Mouse (Mus musculus) kidney, embryonic 14.5 days (tissue): ENCODE measurements around the gene Fam196b. TPM values are rescaled to one million over a fixed set of nuclear protein-coding genes. Genes with fewer than 3 reads are reported as not detected.

Experiments
- ATAC-seq: fragments of 200-750 bp; cut with Nextera tagmentation; 2 replicates; pipeline ENCODE4 v1.8.0; 2017; ENCODE audit warnings: moderate number of reproducible peaks, mild to moderate bottlenecking, moderate TSS enrichment, moderate library complexity; ENCODE audit not compliant: low FRiP score, low TSS enrichment
- H3K27ac ChIP-seq: fragments of 300-500 bp; sonication (generic); 2 replicates; pipeline ENCODE4 v1.5.1; 2014; ENCODE audit warnings: low read depth, mild to moderate bottlenecking, low read length, moderate library complexity, mixed read lengths
- H3K27me3 ChIP-seq: fragments of 300-500 bp; sonication (generic); 2 replicates; pipeline ENCODE4 v1.6.1; 2014; ENCODE audit warnings: mild to moderate bottlenecking, low read length; ENCODE audit not compliant: control insufficient read depth, insufficient read depth
- H3K36me3 ChIP-seq: fragments of 300-500 bp; sonication (generic); 2 replicates; pipeline ENCODE4 v1.6.1; 2014; ENCODE audit warnings: low read length, mixed read lengths; ENCODE audit not compliant: control insufficient read depth, insufficient read depth
- H3K4me1 ChIP-seq: fragments of 300-500 bp; sonication (generic); 2 replicates; pipeline ENCODE4 v1.6.1; 2014; ENCODE audit warnings: low read length, mixed read lengths; ENCODE audit not compliant: control insufficient read depth, insufficient read depth
- H3K4me2 ChIP-seq: fragments of 300-500 bp; sonication (generic); replicated peaks from 2 replicates; pipeline ENCODE4 v1.6.1; 2014; ENCODE audit warnings: low read depth, mild to moderate bottlenecking, low read length
- H3K4me3 ChIP-seq: fragments of 300-500 bp; sonication (generic); 2 replicates; pipeline ENCODE4 v1.5.1; 2014; ENCODE audit warnings: mild to moderate bottlenecking, low read length
- H3K9ac ChIP-seq: fragments of 300-500 bp; sonication (generic); 2 replicates; pipeline ENCODE4 v1.6.1; 2014; ENCODE audit warnings: low read depth, mild to moderate bottlenecking, low read length, moderate library complexity
- H3K9me3 ChIP-seq: fragments of 300-500 bp; sonication (generic); 2 replicates; pipeline ENCODE4 v1.6.1; 2016; ENCODE audit warnings: low read length; ENCODE audit not compliant: control insufficient read depth
- WGBS: fragments of 180-500 bp; shearing (Covaris S2); extraction: QIAGEN DNeasy Blood & Tissue Kit; methylation state at CpG from one replicate; pipeline ENCODE4 v1.1.7; 2014; 5-methylcytosine and 5-hydroxymethylcytosine counted together
- polyA plus RNA-seq: library from polyadenylated mRNA; unstranded; fragments of >200 nt; fragmentation: Nextera tagmentation; extraction: Ambion mirVana; gene quantifications from 2 replicates; pipeline ENCODE4 v1.2.1, GENCODE M21; 2014

Fam196b gene
- polyA plus RNA-seq, 1 experiment from 2014 or later = 0.24 TPM

DNA sequence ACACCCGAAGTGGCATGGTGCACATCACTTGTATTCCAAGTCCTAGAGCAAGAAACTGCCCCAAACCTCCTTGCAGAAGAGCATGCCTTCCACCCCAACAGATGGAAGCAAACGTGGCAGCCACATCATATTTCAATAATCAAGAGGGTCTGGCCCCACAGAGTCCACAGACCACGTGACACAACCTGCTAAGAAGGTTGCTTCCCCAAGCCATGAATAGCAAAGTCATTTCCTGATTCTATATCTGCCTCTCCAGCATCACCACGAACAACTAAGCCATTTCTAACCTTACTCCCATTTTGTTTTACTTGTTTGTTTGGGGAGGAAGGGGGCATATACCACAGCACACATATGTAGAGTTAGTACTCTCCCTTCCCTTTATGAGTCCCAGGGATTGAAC, 69.6 kb downstream of the Fam196b start:
- H3K36me3 ChIP-seq = no peaks in the 10 kb centered on the region
- no peak overlapping the region for H3K4me2 ChIP-seq
- WGBS = 74% methylated on average over 4 of the region's 4 CpGs
- no peak overlapping the region for H3K27ac ChIP-seq
- H3K4me3 ChIP-seq = no peak overlapping the region
- H3K9me3 ChIP-seq = no peaks in the 10 kb centered on the region
- no peaks in the 10 kb centered on the region for H3K4me1 ChIP-seq
- no peaks in the 10 kb centered on the region for H3K27me3 ChIP-seq
- no peak overlapping the region for H3K9ac ChIP-seq
- ATAC-seq = no peak

GRCm38 (mm10) chr11:34385001-34385688, 70.5 kb downstream of the Fam196b start:
- no peaks in the 10 kb centered on the region for H3K9me3 ChIP-seq
- no peak overlapping the region for H3K27ac ChIP-seq
- no peak overlapping the region for H3K4me2 ChIP-seq
- H3K9ac ChIP-seq = no peak overlapping the region
- 71% methylated on average over 1 of the region's 1 CpGs for WGBS
- no peak overlapping the region for H3K4me3 ChIP-seq
- no peak for ATAC-seq
- no peaks in the 10 kb centered on the region for H3K4me1 ChIP-seq
- no peaks in the 10 kb centered on the region for H3K27me3 ChIP-seq
- no peaks in the 10 kb centered on the region for H3K36me3 ChIP-seq

DNA sequence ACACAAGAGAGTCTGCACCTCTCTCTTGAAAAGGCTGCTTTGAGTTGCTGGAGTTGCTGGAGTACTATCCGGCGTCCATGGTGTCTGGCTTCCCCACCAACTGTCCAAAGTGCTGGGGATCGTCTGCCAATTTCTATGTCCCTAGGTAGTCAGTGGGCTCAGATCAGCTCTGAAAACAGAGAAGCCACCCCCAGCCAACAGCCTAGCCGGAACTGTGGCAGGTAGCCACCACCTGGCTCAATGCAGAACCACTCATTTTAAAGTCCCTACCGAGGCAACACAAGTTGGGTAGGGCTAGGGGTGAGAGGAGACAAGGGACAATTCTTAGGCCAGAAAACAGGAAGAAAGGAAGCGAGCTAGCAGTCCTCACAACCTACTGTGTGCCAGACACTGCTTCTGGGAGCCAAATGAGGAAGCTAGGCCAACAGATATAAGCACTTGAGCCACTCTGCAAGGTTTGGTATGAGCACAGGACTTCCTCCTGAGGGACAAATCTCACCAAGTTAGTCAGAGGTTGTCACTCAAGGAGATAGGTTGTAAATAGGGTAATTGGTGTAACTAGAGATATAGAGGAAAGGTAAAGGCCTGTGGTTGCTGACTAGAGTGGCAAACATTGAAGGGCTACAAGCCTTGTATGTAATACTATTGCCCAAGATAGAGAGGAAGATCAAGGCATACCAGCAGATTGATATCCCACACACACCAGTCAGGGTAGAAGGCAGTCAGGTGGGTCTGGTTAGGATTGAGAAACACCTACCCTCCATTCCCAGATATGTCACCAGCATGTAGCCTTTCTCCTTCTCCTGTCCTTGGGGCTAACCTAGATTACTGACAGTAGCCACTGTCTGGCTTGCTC, 74.9 kb downstream of the Fam196b start:
- Histone ChIP-seq H3K4me2 (no peak overlapping the region), H3K4me1 (no peaks in the 10 kb centered on the region), H3K27ac (no peak overlapping the region), H3K4me3 (no peak overlapping the region), H3K36me3 (no peaks in the 10 kb centered on the region), H3K27me3 (no peaks in the 10 kb centered on the region), H3K9me3 (no peaks in the 10 kb centered on the region), H3K9ac (no peak overlapping the region)
- 89% methylated on average over 6 of the region's 6 CpGs for WGBS
- no peak for ATAC-seq

DNA sequence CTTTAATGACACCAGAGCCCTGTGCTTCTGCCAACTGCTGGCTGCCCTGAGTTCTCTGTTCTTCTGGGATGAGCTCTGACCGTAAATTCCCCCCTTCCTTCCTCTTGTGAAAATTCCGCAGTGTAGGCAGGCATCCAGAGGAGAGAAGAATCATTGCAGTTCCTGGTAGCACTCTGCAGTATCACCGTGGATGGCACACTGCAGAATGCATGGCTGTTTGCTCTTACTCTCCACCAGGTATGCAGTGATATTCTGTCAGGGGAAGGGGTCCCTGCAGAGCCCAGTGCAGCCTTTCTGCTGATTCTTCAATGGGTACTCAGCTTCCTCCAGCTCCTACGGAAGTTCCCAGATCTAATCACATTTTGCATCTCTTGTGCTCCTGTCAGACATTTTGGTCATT, 77.5 kb downstream of the Fam196b start:
- ATAC-seq = no peak

DNA sequence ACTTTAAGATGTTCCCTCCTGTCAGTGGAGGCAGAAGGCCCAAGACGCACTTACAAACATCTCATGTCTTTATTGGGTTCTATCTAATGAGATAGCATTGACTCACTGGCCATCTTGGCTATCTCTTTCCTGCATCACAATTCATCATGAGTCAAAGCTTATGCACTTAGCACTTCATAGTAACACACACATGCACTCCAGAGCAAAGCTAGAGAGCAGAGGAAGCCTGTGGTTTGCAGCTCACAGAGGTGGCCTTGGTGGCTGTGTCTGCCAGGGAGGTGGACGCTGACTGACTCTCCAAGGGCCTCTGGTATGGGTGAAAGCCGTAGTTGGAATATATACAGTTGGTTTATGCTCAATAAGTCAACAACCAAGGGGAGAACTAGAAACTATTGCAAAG, 81.2 kb downstream of the Fam196b start:
- Histone ChIP-seq H3K4me3 (no peak overlapping the region), H3K27ac (no peak overlapping the region), H3K4me2 (no peak overlapping the region), H3K27me3 (no peaks in the 10 kb centered on the region), H3K9ac (no peak overlapping the region), H3K9me3 (no peaks in the 10 kb centered on the region), H3K4me1 (no peaks in the 10 kb centered on the region), H3K36me3 (no peaks in the 10 kb centered on the region)
- ATAC-seq = no peak
- 81% methylated on average over 3 of the region's 3 CpGs for WGBS

More for the DNA sequence above, 77.5 kb downstream of the Fam196b start:
- no peaks in the 10 kb centered on the region for H3K27me3 ChIP-seq
- no peak overlapping the region for H3K27ac ChIP-seq
- H3K4me3 ChIP-seq = no peak overlapping the region
- no peak overlapping the region for H3K9ac ChIP-seq
- no peaks in the 10 kb centered on the region for H3K9me3 ChIP-seq
- H3K4me2 ChIP-seq = no peak overlapping the region
- 31% methylated on average over 4 of the region's 4 CpGs for WGBS
- no peaks in the 10 kb centered on the region for H3K4me1 ChIP-seq
- no peaks in the 10 kb centered on the region for H3K36me3 ChIP-seq

- H3K9me3 ChIP-seq = no peaks in the 10 kb centered on the region
- no peaks in the 10 kb centered on the region for H3K36me3 ChIP-seq
- 93% methylated on average over 5 of the region's 5 CpGs for WGBS
- H3K27ac ChIP-seq = no peak overlapping the region
- no peak overlapping the region for H3K4me3 ChIP-seq
- ATAC-seq = no peak
- no peak overlapping the region for H3K4me2 ChIP-seq
- H3K4me1 ChIP-seq = no peaks in the 10 kb centered on the region
- no peak overlapping the region for H3K9ac ChIP-seq
- H3K27me3 ChIP-seq = no peaks in the 10 kb centered on the region
These were observed 83.0 kb downstream of the Fam196b start for GRCm38 (mm10) chr11:34397661-34398060.

DNA sequence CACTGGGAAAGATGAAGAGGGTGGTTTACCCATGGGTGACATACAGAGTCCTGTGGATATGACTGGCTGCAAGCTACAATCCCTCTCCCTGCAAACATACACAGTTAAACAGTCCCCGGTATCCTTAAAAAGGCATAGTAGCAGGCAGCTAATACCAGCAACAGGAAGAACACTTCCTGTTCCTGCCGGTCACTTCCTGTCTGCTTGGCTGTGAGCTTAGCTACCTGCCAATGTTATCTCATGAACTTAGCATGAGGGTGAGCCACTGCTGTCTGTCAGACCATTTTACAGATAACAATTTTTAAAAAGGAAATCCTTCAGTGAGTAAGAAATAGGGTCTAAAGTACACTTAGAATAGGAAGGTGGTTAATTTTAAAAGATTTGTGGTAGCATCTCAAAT, 83.9 kb downstream of the Fam196b start:
- no peak overlapping the region for H3K9ac ChIP-seq
- ATAC-seq = no peak
- no peaks in the 10 kb centered on the region for H3K9me3 ChIP-seq
- 87% methylated on average over 2 of the region's 2 CpGs for WGBS
- no peaks in the 10 kb centered on the region for H3K27me3 ChIP-seq
- no peak overlapping the region for H3K4me2 ChIP-seq
- no peaks in the 10 kb centered on the region for H3K4me1 ChIP-seq
- no peak overlapping the region for H3K4me3 ChIP-seq
- no peaks in the 10 kb centered on the region for H3K36me3 ChIP-seq
- no peak overlapping the region for H3K27ac ChIP-seq

GRCm38 (mm10) chr11:34401343-34401742, 86.7 kb downstream of the Fam196b start:
- ATAC-seq = no peak
- Histone ChIP-seq H3K4me1 (no peaks in the 10 kb centered on the region), H3K27me3 (no peaks in the 10 kb centered on the region), H3K9me3 (no peaks in the 10 kb centered on the region), H3K36me3 (no peaks in the 10 kb centered on the region), H3K27ac (no peak overlapping the region), H3K4me2 (no peak overlapping the region), H3K4me3 (no peak overlapping the region), H3K9ac (no peak overlapping the region)
- 46% methylated on average over 8 of the region's 8 CpGs for WGBS

DNA sequence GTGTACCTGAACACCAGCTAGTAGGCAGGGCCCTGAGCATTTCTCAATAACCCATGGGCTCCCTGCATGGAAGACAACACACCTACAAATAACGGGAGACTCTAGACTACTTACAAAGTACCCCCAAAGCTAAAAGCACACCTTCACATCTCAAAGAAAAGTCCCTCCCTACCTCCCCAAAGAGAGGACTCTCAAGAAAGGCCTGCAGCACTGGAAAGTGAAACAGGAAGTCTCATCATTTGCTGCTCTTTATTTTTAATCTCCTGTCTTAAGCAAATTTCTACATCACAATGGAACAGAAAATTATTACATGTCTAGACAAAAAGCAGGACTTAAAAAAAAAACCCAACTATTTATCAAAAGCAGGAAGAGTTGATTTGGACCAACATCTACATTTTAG, 90.7 kb downstream of the Fam196b start:
- no peaks in the 10 kb centered on the region for H3K4me1 ChIP-seq
- H3K9ac ChIP-seq = no peak overlapping the region
- H3K9me3 ChIP-seq = no peaks in the 10 kb centered on the region
- no peak overlapping the region for H3K4me2 ChIP-seq
- H3K36me3 ChIP-seq = no peaks in the 10 kb centered on the region
- no peak overlapping the region for H3K27ac ChIP-seq
- no peak overlapping the region for H3K4me3 ChIP-seq
- 86% methylated on average over 1 of the region's 1 CpGs for WGBS
- ATAC-seq = no peak
- no peaks in the 10 kb centered on the region for H3K27me3 ChIP-seq
